Mouse (Mus musculus): ENCODE data around the gene Zfp524.
"Not testable (repeated sequence)": the region's sequence is repeated elsewhere in the genome, so short reads cannot be mapped to it uniquely, and the experiment has no call there.

Gene Zfp524

GRCm38 (mm10) chr7:5014251-5015117 lies at the start of gene Zfp524, which contains the start of gene Fiz1:
Gene Zfp524, plus strand, starts transcription at chr7:5014415.
Gene Fiz1, minus strand, starts transcription at chr7:5014697.
- peak; percentile 97 to 98 for DNase-seq

- DNase-seq: no peak
Observed at GRCm38 (mm10) chr7:4964988-4965387, 49.2 kb upstream of the Zfp524 start.

GRCm38 (mm10) chr7:4971068-4971467 lies 43.1 kb upstream of the Zfp524 start, which contains the start of gene Sbk3:
Gene Sbk3, minus strand, starts transcription at chr7:4971168.
- DNase-seq: no peak

- peak; percentile 50 to 75 for DNase-seq
Observed at GRCm38 (mm10) chr7:4971710-4972109, 42.5 kb upstream of the Zfp524 start.

GRCm38 (mm10) chr7:4972321-4973047 lies 41.7 kb upstream of the Zfp524 start:
- peak; percentile 60 to 77 for DNase-seq

- DNase-seq: no peak
Observed at GRCm38 (mm10) chr7:4975455-4975854, 38.8 kb upstream of the Zfp524 start.

- DNase-seq: no peak
Observed at GRCm38 (mm10) chr7:4976832-4977231, 37.4 kb upstream of the Zfp524 start.

GRCm38 (mm10) chr7:4988250-4988649 lies 26.0 kb upstream of the Zfp524 start:
- peak in 1 of 2 experiments; percentile 42 for DNase-seq

GRCm38 (mm10) chr7:4993347-4993998 lies 20.7 kb upstream of the Zfp524 start:
- DNase-seq: no peak

GRCm38 (mm10) chr7:4993999-4994788 lies 20.0 kb upstream of the Zfp524 start:
- no peak for DNase-seq

- no peak for DNase-seq
Observed at GRCm38 (mm10) chr7:4995268-4996002, 18.8 kb upstream of the Zfp524 start.

GRCm38 (mm10) chr7:4996003-4996895 lies 18.0 kb upstream of the Zfp524 start, which contains the start of gene Zfp579:
Gene Zfp579, minus strand, starts transcription at chr7:4996158.
- peak; percentile 94 to 96 for DNase-seq

- no peak for DNase-seq
Observed at GRCm38 (mm10) chr7:4996934-4997333, 17.3 kb upstream of the Zfp524 start.

GRCm38 (mm10) chr7:4999876-5000275 lies 14.3 kb upstream of the Zfp524 start:
- peak in 1 of 2 experiments; percentile 46 for DNase-seq

- not testable (repeated sequence) for DNase-seq
Observed at GRCm38 (mm10) chr7:5002876-5003275, 11.3 kb upstream of the Zfp524 start.

GRCm38 (mm10) chr7:5008229-5008628 lies 6.0 kb upstream of the Zfp524 start:
- no peak for DNase-seq

- DNase-seq: peak in 1 of 2 experiments; percentile 41
Observed at GRCm38 (mm10) chr7:5012681-5013513, 1.3 kb upstream of the Zfp524 start.

GRCm38 (mm10) chr7:5015118-5016001 lies 1.1 kb downstream of the Zfp524 start, which contains the start of gene Gm44973:
Gene Gm44973, plus strand, starts transcription at chr7:5015496.
- DNase-seq: peak; percentile 95 to 98
